Mouse (Mus musculus) spleen, postnatal 36 days (tissue): ENCODE results near the gene Mapk3.
A peak's percentile ranks its signal among the peaks of the same experiment; 100 is the strongest.

Experiments used
- DNase-seq, 2 experiments: peaks; one replicate each; pipeline ENCODE4 v3.0.0; 2022; ENCODE audit warnings: low spot score in 2 of 2, mixed read lengths in 1 of 2

Mapk3 gene

GRCm38 (mm10) chr7:126802134-126802889 is 42.9 kb downstream of the Mapk3 start:
- no peak for DNase-seq

DNA sequence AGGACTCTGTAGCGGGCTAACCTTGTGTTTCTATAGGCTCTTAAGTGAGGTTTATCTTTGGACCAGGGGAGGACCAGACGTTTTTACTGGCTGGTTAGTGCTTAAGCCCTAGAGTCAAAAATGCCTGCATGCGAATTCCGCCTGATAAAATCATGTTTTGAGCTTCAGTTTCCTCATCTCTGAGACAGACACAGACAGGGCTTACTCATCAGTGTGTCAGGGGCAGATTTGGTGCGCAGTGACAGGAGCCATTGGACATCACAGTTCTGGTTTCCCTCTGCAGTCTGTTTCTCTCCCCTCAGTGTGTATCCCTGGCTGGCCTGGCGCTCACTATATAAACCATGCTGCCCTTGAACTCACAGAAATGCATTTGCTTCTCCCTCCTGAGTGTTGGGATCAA is 43.8 kb downstream of the Mapk3 start:
- DNase-seq = no peak

DNA sequence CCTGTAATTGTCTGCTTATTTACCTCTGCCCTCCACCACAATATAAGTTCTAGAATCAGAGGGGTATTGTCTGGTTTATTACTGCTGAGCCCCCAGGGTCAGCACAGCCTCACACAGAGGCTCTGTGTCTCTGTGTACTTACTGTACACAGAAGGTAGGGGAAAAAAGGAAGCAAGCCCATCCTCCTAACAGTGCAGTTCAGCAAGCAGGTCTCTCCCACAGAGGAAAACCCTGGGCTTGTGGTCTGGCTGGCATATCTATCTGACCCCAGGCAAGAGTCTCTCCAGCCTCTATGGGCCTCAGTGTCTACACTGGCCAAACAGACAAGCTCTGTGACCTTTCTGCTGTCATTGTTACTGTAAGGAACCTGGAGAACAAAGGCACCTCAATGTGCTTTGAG is 44.4 kb downstream of the Mapk3 start:
- no peak for DNase-seq

DNA sequence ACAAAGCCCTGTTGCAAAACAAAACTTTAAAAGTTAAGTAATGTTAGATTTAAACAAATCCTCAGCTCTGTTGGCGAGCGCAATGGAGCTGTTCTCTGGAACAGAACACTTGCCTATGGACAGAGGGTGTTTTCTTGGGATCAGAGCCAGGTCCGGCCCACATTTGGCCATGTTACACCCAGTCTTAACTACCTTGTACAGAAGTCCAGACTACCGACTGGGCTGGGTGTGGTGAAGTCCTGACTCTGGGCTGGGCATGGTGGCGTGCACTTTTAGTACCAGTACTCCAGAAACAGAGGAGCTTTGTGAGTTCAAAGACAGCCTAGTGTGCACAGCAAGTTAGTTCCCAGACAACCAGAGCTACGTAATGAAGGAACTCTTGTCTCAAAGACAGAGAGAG is 47.6 kb downstream of the Mapk3 start:
- no peak for DNase-seq

DNA sequence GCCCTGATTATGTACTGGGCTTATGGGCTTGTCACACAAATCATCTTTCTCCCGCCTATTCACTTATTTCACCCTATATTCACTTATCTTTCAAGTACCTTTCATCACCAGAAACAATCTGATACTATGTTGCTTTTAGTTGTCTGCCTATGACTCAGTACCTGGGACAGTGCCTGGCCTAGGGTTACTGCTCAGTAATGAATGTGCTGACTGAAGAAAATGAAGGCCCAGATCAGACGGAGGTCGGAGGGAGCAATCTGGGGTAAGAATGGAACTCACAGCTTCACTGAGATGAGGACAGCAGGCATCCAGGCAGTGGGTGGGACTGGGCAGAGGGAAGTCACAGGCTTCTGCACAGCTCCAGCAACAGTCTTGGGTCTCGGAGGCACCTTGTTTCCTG is 48.0 kb downstream of the Mapk3 start:
- no peak for DNase-seq

DNA sequence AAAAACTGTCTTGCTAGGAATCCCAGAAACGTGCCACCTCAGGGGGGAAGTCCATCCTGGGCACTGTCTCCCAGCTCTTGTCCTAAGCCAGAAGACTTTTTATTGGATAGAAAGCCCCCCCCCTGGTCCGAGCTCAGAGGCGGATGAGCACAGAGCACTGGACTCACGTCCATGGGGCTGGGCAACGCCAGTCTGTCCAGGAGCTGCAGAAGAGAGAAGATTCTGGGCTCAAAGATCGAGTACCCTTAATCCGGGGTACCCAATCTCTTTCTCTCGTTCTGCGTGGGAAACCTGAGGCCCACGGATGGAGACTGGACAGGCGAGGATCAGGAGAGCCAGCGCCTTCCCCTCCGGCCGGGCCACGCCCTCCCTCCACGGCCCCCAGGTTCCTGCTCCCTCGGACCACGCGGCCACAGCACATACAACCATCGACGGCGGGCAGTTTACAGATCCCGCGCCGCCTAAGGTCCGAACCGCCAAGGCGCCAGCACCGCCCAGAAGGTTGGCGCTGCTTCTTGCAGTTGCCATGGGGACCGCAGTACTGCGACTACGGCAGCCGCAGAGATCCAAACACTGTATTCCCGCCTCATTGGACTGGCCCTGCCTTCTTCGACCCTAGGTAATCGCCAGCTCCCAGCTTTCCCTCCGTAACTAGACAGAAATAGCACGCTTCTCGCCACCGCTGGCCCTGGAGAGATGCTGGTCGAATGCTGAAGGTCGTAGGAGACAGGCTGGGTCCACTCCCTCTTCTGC is 49.5 kb downstream of the Mapk3 start:
- peak; percentile 69 to 75 for DNase-seq

DNA sequence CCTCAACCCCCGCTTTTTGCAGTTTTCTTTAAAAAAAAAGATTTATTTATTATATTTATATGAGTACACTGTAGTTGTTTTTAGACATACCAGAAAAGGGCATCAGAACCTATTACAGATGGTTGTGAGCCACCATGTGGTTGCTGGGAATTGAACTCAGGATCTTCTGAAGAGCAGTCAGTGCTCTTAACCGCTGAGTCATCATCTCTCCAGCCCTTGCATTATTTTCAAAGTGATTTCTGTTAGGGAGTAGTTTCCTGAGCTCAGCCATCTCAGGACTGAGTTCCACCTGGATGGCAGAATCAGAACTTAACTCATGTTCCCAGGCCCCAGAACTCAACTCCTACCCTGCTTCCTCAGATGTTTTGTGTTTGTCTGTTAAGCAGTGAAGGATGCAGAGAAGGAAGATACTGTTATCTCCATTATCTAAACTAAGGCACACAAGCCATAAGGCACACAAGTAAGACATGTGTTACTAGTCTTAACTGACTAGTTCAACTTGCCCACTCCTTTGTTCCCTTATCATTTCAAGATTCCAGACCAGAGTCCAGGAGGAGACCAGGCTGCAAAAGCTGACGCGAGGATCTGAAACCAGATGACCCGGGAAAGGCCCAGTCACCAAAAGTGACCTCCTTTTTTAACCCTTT is 50.4 kb downstream of the Mapk3 start:
- no peak for DNase-seq
